Mouse (Mus musculus) stomach, postnatal 0 days (tissue): Measurements from ENCODE around the gene Ctcf. TPM values are rescaled to one million over a fixed set of nuclear protein-coding genes. Genes with fewer than 3 reads are reported as not detected.

Experiments
- ATAC-seq: fragments of 200-750 bp; cut with Nextera tagmentation; 2 replicates; pipeline ENCODE4 v1.8.0; 2017; ENCODE audit not compliant: low FRiP score, low TSS enrichment
- DNase-seq: peaks from one replicate; pipeline ENCODE4 v3.0.0-alpha.2; 2016; ENCODE audit warnings: low spot score
- H3K27ac ChIP-seq: fragments of 300-500 bp; sonication (generic); replicated peaks from 2 replicates; pipeline ENCODE4 v1.5.1; 2014; ENCODE audit warnings: mild to moderate bottlenecking, control low read depth
- H3K27me3 ChIP-seq: fragments of 300-500 bp; sonication (generic); 2 replicates; pipeline ENCODE4 v1.6.1; 2014; ENCODE audit warnings: low read length; ENCODE audit not compliant: control insufficient read depth, insufficient read depth
- H3K36me3 ChIP-seq: fragments of 300-500 bp; sonication (generic); 2 replicates; pipeline ENCODE4 v1.6.1; 2014; ENCODE audit warnings: low read length, mixed read lengths; ENCODE audit not compliant: control insufficient read depth, insufficient read depth
- H3K4me1 ChIP-seq: fragments of 300-500 bp; sonication (generic); replicated peaks from 2 replicates; pipeline ENCODE4 v1.6.1; 2014; ENCODE audit warnings: antibody characterized with exemption; ENCODE audit not compliant: control insufficient read depth, insufficient read depth
- H3K4me2 ChIP-seq: fragments of 300-500 bp; sonication (generic); replicated peaks from 2 replicates; pipeline ENCODE4 v1.6.1; 2014; ENCODE audit warnings: low read depth, mild to moderate bottlenecking, control low read depth, moderate library complexity
- H3K4me3 ChIP-seq: fragments of 300-500 bp; sonication (generic); 2 replicates; pipeline ENCODE4 v1.5.1; 2014; ENCODE audit warnings: low read depth, low read length, control low read depth
- H3K9ac ChIP-seq: fragments of 300-500 bp; sonication (generic); 2 replicates; pipeline ENCODE4 v1.6.1; 2014; ENCODE audit warnings: mild to moderate bottlenecking, low read length, control low read depth, mixed read lengths
- H3K9me3 ChIP-seq: fragments of 300-500 bp; sonication (generic); 2 replicates; pipeline ENCODE4 v1.6.1; 2016; ENCODE audit warnings: low read length; ENCODE audit not compliant: control insufficient read depth
- CTCF ChIP-seq: IDR thresholded peaks from 2 replicates; pipeline ENCODE4 v1.5.1; 2016; ENCODE audit warnings: antibody characterized with exemption, low read depth, mild to moderate bottlenecking, moderate library complexity
- EP300 ChIP-seq: optimal IDR thresholded peaks from 2 replicates; pipeline ENCODE3; 2016; ENCODE audit warnings: antibody characterized with exemption
- WGBS: fragments of 180-500 bp; shearing (Covaris S2); extraction: QIAGEN DNeasy Blood & Tissue Kit; methylation state at CpG from one replicate; pipeline ENCODE4 v1.1.7; 2014; 5-methylcytosine and 5-hydroxymethylcytosine counted together
- polyA plus RNA-seq: library from polyadenylated mRNA; unstranded; fragments of >200 nt; fragmentation: Nextera tagmentation; extraction: Ambion mirVana; gene quantifications from 2 replicates; pipeline ENCODE4 v1.2.1, GENCODE M21; 2015

The Ctcf gene
- polyA plus RNA-seq, 1 experiment from 2014 or later = 56.6 TPM

DNA sequence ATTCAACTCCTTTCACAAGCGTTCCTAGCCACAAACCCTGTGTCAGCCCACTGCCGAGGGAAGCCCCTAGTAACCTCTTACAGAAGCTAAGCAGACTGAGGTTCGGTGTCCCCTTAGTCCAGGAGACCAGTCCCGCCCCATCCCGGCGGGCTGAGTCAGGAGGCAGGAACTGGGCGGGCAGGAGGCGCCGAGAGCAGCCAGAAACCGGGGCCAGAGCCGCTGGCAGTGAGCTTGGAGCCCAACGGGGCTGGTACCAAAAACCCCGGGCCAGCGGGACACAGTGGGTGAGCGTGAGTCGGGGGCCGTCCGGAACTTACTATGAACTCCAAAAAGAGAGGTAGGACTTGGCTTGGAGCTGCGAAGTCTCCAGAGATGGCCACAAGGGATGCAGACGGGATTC lies 23.3 kb upstream of the Ctcf start:
- H3K27ac ChIP-seq = no peak overlapping the region
- H3K9me3 ChIP-seq = no peaks in the 10 kb centered on the region
- H3K36me3 ChIP-seq = peaks cover 10% of the 10 kb centered on the region; the same call in 1 of the 2 replicates
- H3K4me1 ChIP-seq = 0 out of 2 replicates have a peak, but pooled peaks cover 4% of the 10 kb centered on the region
- no peak for TF ChIP-seq CTCF
- no peak for TF ChIP-seq EP300
- peak overlapping the region; percentile 38 for H3K4me3 ChIP-seq
- ATAC-seq (no peak), DNase-seq (peak; percentile 52)
- peak overlapping the region; percentile 83 for H3K4me2 ChIP-seq
- peak overlapping the region; percentile 14; the same call in 1 of the 2 replicates for H3K9ac ChIP-seq
- no peaks in the 10 kb centered on the region for H3K27me3 ChIP-seq
- WGBS = 5% methylated on average over 19 of the region's 20 CpGs

DNA sequence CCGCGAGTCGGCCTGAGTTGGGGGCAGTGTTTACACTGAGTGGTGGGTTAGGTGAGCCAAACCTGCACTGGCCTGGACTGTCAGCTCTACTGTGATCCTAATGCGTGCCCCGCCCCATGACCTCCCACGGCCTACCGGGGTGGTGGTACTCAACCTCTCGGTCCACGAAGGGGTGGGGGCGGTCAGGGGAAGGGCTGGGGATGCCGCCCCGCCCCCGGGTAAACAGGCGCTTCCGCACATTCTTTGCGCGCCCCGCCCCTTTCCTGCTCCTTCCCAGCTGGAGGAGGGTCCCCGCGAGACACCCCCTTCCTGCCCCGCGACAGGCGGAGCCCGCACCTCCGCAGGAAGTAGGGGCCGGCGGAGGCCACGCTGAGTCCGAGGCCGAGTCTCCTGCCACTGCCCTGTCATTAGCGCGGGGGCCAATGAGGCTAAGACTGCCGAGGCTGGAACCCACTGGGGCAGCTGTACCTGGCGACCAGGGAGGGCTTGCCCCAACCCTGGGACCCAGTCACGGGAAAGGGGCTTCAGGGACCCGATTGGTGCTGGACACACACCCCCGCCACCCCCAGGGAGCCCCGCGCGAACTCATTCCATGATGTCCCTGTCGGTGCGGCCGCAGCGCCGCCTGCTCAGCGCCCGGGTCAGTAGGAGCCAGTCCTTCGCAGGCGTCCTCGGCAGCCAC lies 22.4 kb upstream of the Ctcf start:
- Histone ChIP-seq H3K9ac (peak overlapping the region; percentile 41), H3K36me3 (peaks cover 14% of the 10 kb centered on the region), H3K27ac (no peak overlapping the region), H3K4me1 (0 out of 2 replicates have a peak, but pooled peaks cover 4% of the 10 kb centered on the region), H3K9me3 (no peaks in the 10 kb centered on the region), H3K4me3 (peak overlapping the region; percentile 38), H3K4me2 (peak overlapping the region; percentile 83), H3K27me3 (no peaks in the 10 kb centered on the region)
- DNase-seq (peak; percentile 58), ATAC-seq (peak; percentile 62)
- 8% methylated on average over 49 of the region's 50 CpGs for WGBS
- no peak for TF ChIP-seq CTCF
- TF ChIP-seq EP300 = no peak

- Histone ChIP-seq H3K9me3 (no peaks in the 10 kb centered on the region), H3K4me3 (no peak overlapping the region), H3K27me3 (no peaks in the 10 kb centered on the region), H3K9ac (no peak overlapping the region), H3K4me1 (0 out of 2 replicates have a peak, but pooled peaks cover 4% of the 10 kb centered on the region), H3K4me2 (no peak overlapping the region), H3K36me3 (peaks cover 18% of the 10 kb centered on the region), H3K27ac (no peak overlapping the region)
- ATAC-seq (no peak), DNase-seq (no peak)
- WGBS = 92% methylated on average over 9 of the region's 9 CpGs
- TF ChIP-seq EP300 (no peak), CTCF (no peak)
Observed at GRCm38 (mm10) chr8:105615942-105616341, 20.4 kb upstream of the Ctcf start.

DNA sequence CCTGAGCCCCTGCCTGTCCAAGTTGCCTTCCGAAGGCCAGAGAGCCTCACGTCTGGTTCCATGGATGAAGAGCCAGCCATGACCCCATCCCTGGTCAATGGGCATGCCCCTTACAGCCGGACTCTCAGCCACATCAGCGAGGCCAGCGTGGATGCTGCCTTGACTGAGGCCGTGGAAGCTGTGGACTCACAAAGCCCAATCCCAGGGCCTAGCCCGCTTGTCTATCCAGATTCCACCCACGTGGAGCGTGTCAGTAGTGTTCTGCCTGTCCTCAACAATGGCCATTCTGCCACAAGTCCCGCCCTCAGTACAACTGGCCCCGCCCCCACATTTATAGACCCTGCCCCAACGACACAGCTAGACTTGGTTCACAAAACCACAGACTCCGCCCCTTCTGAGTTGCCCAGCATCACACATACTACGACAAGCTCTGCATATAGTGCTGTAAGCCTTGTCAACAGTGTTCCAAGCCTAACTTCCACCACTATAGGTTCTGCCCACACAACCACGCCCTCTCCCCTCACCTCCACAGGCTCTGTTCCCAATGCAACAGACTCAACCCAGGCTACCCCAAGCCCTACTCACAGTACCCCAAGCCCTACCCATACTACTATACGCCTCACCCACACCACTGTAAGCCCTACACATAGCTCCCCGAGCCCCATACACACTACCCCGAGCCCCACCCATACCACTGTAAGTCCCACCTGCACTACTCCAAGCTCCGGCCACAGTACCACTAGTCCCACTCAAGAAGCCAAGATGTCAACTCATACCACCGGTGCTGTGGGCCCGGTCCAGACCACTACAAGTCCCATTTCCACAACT lies 18.7 kb upstream of the Ctcf start:
- Histone ChIP-seq H3K27ac (no peak overlapping the region), H3K9ac (no peak overlapping the region), H3K4me1 (0 out of 2 replicates have a peak, but pooled peaks cover 4% of the 10 kb centered on the region), H3K9me3 (no peaks in the 10 kb centered on the region), H3K4me2 (no peak overlapping the region), H3K36me3 (peaks cover 23% of the 10 kb centered on the region), H3K27me3 (no peaks in the 10 kb centered on the region), H3K4me3 (no peak overlapping the region)
- 87% methylated on average over 21 of the region's 21 CpGs for WGBS
- ATAC-seq (no peak), DNase-seq (no peak)
- no peak for TF ChIP-seq CTCF
- TF ChIP-seq EP300 = no peak

DNA sequence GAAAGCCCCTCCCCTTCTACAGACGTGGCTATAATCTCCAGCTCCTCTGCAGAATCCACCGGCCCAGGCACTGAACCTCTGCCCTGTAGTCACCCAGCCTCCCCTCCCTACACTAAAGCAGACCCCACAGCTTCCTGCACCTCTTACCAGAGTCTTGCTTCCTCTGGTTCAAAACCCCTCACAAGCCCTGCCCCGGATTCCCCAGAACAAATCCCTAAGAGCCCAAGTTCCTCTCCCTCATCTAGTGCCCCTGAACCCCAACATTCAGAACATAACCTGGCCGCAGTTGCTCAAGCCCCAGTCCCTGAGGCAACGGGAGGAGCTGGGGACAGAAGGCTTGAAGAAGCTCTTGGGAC lies 18.1 kb upstream of the Ctcf start:
- DNase-seq (no peak), ATAC-seq (no peak)
- Histone ChIP-seq H3K4me3 (no peak overlapping the region), H3K9me3 (no peaks in the 10 kb centered on the region), H3K4me1 (0 out of 2 replicates have a peak, but pooled peaks cover 4% of the 10 kb centered on the region), H3K9ac (no peak overlapping the region), H3K27ac (no peak overlapping the region), H3K27me3 (no peaks in the 10 kb centered on the region), H3K36me3 (peaks cover 23% of the 10 kb centered on the region), H3K4me2 (no peak overlapping the region)
- 98% methylated on average over 5 of the region's 5 CpGs for WGBS
- TF ChIP-seq CTCF (no peak), EP300 (no peak)
